ENCODE assay signal across 7 mouse cellular contexts in genomic region chr15:102105360-102105759, GRCm38 (mm10). TPM values are rescaled to one million over a fixed set of nuclear protein-coding genes. Genes with fewer than 3 reads are reported as not detected.
DNase-seq lines count a peak whose midpoint lies in the region; ATAC-seq lines count a peak whose summit lies in the region.

No protein-coding gene starts in this region.

- 30% methylated on average over 5 of the region's 5 CpGs for WGBS in kidney, embryonic 15.5 days
- WGBS in neural tube, embryonic 14.5 days: 48% methylated on average over 5 of the region's 5 CpGs
- WGBS in midbrain, embryonic 13.5 days: 66% methylated on average over 5 of the region's 5 CpGs

- no peaks in the 10 kb centered on the region for H3K27me3 ChIP-seq in kidney, embryonic 15.5 days
- peaks cover 18% of the 10 kb centered on the region for H3K27me3 ChIP-seq in neural tube, embryonic 14.5 days (ENCODE audit: control insufficient read depth, insufficient read depth, low read length)
- peaks cover 73% of the 10 kb centered on the region for H3K27me3 ChIP-seq in midbrain, embryonic 13.5 days

- no peaks in the 10 kb centered on the region for H3K9me3 ChIP-seq in kidney, embryonic 15.5 days (replicated peaks)
- no peaks in the 10 kb centered on the region for H3K9me3 ChIP-seq in neural tube, embryonic 14.5 days (ENCODE audit: control insufficient read depth, low read length)
- H3K9me3 ChIP-seq in midbrain, embryonic 13.5 days: no peaks in the 10 kb centered on the region

- H3K27ac ChIP-seq in kidney, embryonic 15.5 days: peak overlapping the region; percentile 66
- H3K27ac ChIP-seq in neural tube, embryonic 14.5 days (ENCODE audit: low read depth, low read length): no peak overlapping the region
- no peak overlapping the region for H3K27ac ChIP-seq in midbrain, embryonic 13.5 days

- H3K4me2 ChIP-seq in kidney, embryonic 15.5 days: peak overlapping the region; percentile 91
- H3K4me2 ChIP-seq in neural tube, embryonic 14.5 days (ENCODE audit: low read depth, low read length): peak overlapping the region; percentile 1; the same call in 1 of the 2 replicates
- H3K4me2 ChIP-seq in midbrain, embryonic 13.5 days (replicated peaks): no peak overlapping the region

- no peak overlapping the region for H3K9ac ChIP-seq in kidney, embryonic 15.5 days
- no peak overlapping the region for H3K9ac ChIP-seq in neural tube, embryonic 14.5 days (replicated peaks; ENCODE audit: low read depth, low read length)
- no peak overlapping the region for H3K9ac ChIP-seq in midbrain, embryonic 13.5 days (replicated peaks)

- peaks cover 43% of the 10 kb centered on the region for H3K36me3 ChIP-seq in kidney, embryonic 15.5 days
- no peaks in the 10 kb centered on the region for H3K36me3 ChIP-seq in neural tube, embryonic 14.5 days (ENCODE audit: control insufficient read depth, insufficient read depth, low read length)
- no peaks in the 10 kb centered on the region for H3K36me3 ChIP-seq in midbrain, embryonic 13.5 days

- DNase-seq in 3T3-L1 (ENCODE audit: low read depth, low spot score): peak; percentile 88
- peak; percentile 95 for DNase-seq in adipocyte (ENCODE audit: low spot score)
- DNase-seq in heart, adult 9 months (ENCODE audit: low spot score in 2 of 2): peak; percentile 87 to 89
- no peak for DNase-seq in frontal cortex, adult 2 months (ENCODE audit: extremely low spot score in 1 of 2, low spot score in 1 of 2)

- peak overlapping the region; percentile 18 for H3K4me3 ChIP-seq in kidney, embryonic 15.5 days (replicated peaks)
- H3K4me3 ChIP-seq in neural tube, embryonic 14.5 days (ENCODE audit: low read depth, low read length): no peak overlapping the region
- H3K4me3 ChIP-seq in midbrain, embryonic 13.5 days (replicated peaks): no peak overlapping the region

- peaks cover 96% of the 10 kb centered on the region for H3K4me1 ChIP-seq in kidney, embryonic 15.5 days
- peaks cover 5% of the 10 kb centered on the region; the same call in 1 of the 2 replicates for H3K4me1 ChIP-seq in neural tube, embryonic 14.5 days (ENCODE audit: control insufficient read depth, insufficient read depth, low read length)
- peaks cover 62% of the 10 kb centered on the region for H3K4me1 ChIP-seq in midbrain, embryonic 13.5 days (replicated peaks)

- no peak for ATAC-seq in kidney, embryonic 15.5 days (replicated peaks; ENCODE audit: low FRiP score)
- no peak for ATAC-seq in neural tube, embryonic 14.5 days (ENCODE audit: low read depth)
- ATAC-seq in midbrain, embryonic 13.5 days: no peak

RNA-seq across cellular contexts. Expression of gene Tns2, which starts 5.1 kb away (rescaled TPM):
- 39.7 and 48.4 TPM in 2 replicates for polyA plus RNA-seq in kidney, embryonic 15.5 days (2015; fragmentation: Nextera tagmentation; extraction: Ambion mirVana)
- 4.3 and 9.5 TPM in 2 replicates for polyA plus RNA-seq in neural tube, embryonic 14.5 days (2014; fragmentation: Nextera tagmentation; extraction: Ambion mirVana)
- polyA plus RNA-seq in frontal cortex, adult 2 months (2012; rRNA removed): 28.0 and 29.5 TPM in 2 replicates
- 6.1 and 6.9 TPM in 2 replicates for polyA plus RNA-seq in midbrain, embryonic 13.5 days (2015; fragmentation: Nextera tagmentation; extraction: Ambion mirVana)

RNA-seq across cellular contexts. Expression of gene Spryd3, which starts 30.7 kb away (rescaled TPM):
- 18.0 and 18.4 TPM in 2 replicates for polyA plus RNA-seq in kidney, embryonic 15.5 days (2015; fragmentation: Nextera tagmentation; extraction: Ambion mirVana)
- polyA plus RNA-seq in neural tube, embryonic 14.5 days (2014; fragmentation: Nextera tagmentation; extraction: Ambion mirVana): 59.6 and 61.8 TPM in 2 replicates
- polyA plus RNA-seq in frontal cortex, adult 2 months (2012; rRNA removed): 127 and 136 TPM in 2 replicates
- polyA plus RNA-seq in midbrain, embryonic 13.5 days (2015; fragmentation: Nextera tagmentation; extraction: Ambion mirVana): 38.0 and 38.5 TPM in 2 replicates

RNA-seq across cellular contexts. Expression of gene Eif4b, which starts 31.8 kb away (rescaled TPM):
- 127 and 130 TPM in 2 replicates for polyA plus RNA-seq in kidney, embryonic 15.5 days (2015; fragmentation: Nextera tagmentation; extraction: Ambion mirVana)
- 77.6 and 96.9 TPM in 2 replicates for polyA plus RNA-seq in neural tube, embryonic 14.5 days (2014; fragmentation: Nextera tagmentation; extraction: Ambion mirVana)
- polyA plus RNA-seq in frontal cortex, adult 2 months (2012; rRNA removed): 108 and 115 TPM in 2 replicates
- 89.9 and 91.2 TPM in 2 replicates for polyA plus RNA-seq in midbrain, embryonic 13.5 days (2015; fragmentation: Nextera tagmentation; extraction: Ambion mirVana)

RNA-seq across cellular contexts. Expression of gene Igfbp6, which starts 38.8 kb away (rescaled TPM):
- 31.0 and 33.6 TPM in 2 replicates for polyA plus RNA-seq in kidney, embryonic 15.5 days (2015; fragmentation: Nextera tagmentation; extraction: Ambion mirVana)
- 0.74 and 1.7 TPM in 2 replicates for polyA plus RNA-seq in neural tube, embryonic 14.5 days (2014; fragmentation: Nextera tagmentation; extraction: Ambion mirVana)
- polyA plus RNA-seq in frontal cortex, adult 2 months (2012; rRNA removed): 46.3 and 51.8 TPM in 2 replicates
- polyA plus RNA-seq in midbrain, embryonic 13.5 days (2015; fragmentation: Nextera tagmentation; extraction: Ambion mirVana): 0.72 and 0.81 TPM in 2 replicates

RNA-seq across cellular contexts. Expression of gene Soat2, which starts 45.0 kb away (rescaled TPM):
- 0.33 and 1.1 TPM in 2 replicates for polyA plus RNA-seq in kidney, embryonic 15.5 days (2015; fragmentation: Nextera tagmentation; extraction: Ambion mirVana)
- not detected in 2 replicates for polyA plus RNA-seq in neural tube, embryonic 14.5 days (2014; fragmentation: Nextera tagmentation; extraction: Ambion mirVana)
- polyA plus RNA-seq in frontal cortex, adult 2 months (2012; rRNA removed): 0.16 and 0.25 TPM in 2 replicates
- polyA plus RNA-seq in midbrain, embryonic 13.5 days (2015; fragmentation: Nextera tagmentation; extraction: Ambion mirVana): not detected in 2 replicates

Comparison
In these comparisons a context has a peak if more than half of its experiments do, and no peak if none do; other contexts are left out.
1. DNase-seq: peak in 3T3-L1 (single experiment), adipocyte (single experiment) and heart, adult 9 months (2 of 2); none in frontal cortex, adult 2 months (0 of 2).